Mouse (Mus musculus): ENCODE measurements around the gene Ntrk1. TPM values are rescaled to one million over a fixed set of nuclear protein-coding genes. Genes with fewer than 3 reads are reported as not detected.

Ntrk1 gene
- total and polyA plus RNA-seq, 3 experiments = 0.47 to 1.6 (median 0.55) TPM

DNA sequence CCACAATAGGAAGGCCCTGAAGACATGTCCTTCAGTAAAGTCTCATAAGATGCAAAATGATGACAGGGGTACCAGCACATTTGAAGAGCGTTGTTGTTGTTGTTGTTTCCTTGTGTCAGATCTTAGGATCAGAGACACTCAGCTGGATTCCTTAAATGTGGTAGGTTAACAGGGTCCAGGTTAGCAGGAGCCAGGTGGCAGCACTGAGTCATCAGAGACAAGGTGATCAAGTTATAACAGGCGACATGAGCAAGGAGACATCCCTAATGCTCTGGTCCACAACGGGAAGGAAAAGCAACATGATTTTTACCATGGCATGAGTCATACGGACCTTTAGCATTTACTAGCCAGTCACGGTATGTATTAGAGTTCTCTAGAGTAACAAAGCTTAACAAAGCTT is 38.5 kb upstream of the Ntrk1 start:
- Histone ChIP-seq H3K9ac (ENCODE audit: insufficient read depth, low read depth) (no peak overlapping the region), H3K79me2 (replicated peaks; ENCODE audit: control insufficient read depth, extremely low read depth, insufficient read depth, poor library complexity, severe bottlenecking) (no peaks in the 10 kb centered on the region), H3K27ac (ENCODE audit: insufficient read depth, low read depth) (no peak overlapping the region), H3K4me1 (ENCODE audit: control insufficient read depth in 1 of 2, insufficient read depth in 2 of 2) (peaks cover 8 to 28% of the 10 kb centered on the region in 2 experiments), H3K4me2 (ENCODE audit: insufficient read depth, low read depth, poor library complexity, severe bottlenecking) (no peak overlapping the region), H3K9me3 (replicated peaks; ENCODE audit: low read length) (no peaks in the 10 kb centered on the region), H3K4me3 (replicated peaks in 1 of 3; ENCODE audit: low read depth in 2 of 3, low read length in 2 of 3, poor library complexity in 1 of 3) (no peak overlapping the region), H3K36me3 (replicated peaks in 1 of 2; ENCODE audit: control insufficient read depth in 1 of 2, insufficient read depth in 1 of 2, low read length in 1 of 2) (no peaks in the 10 kb centered on the region), H3K27me3 (replicated peaks) (no peaks in the 10 kb centered on the region)
- dilution Hi-C loops (cut with MboI; ENCODE audit: extremely low pct_ligation_motif_present, extremely low pct_unique_long_range_greater_than_20kb, low sequenced_read_pairs) (no loop called here), in situ Hi-C loops (cut with MboI; ENCODE audit: low pct_ligation_motif_present, low pct_unique_long_range_greater_than_20kb, low sequenced_read_pairs) (no loop called here)
- peak; percentile 31; the same call in 1 of the 2 replicates for TF ChIP-seq SMC3 (IDR thresholded peaks at IDR 0.05; ENCODE audit: low read depth, low read length)
- no peak for TF ChIP-seq UBTF (IDR thresholded peaks at IDR 0.05; ENCODE audit: low read depth, low read length)
- TF ChIP-seq CTCF (conservative IDR thresholded peaks at IDR 0.05 in 1 of 2, IDR thresholded peaks at IDR 0.05 in 1 of 2; ENCODE audit: low read depth in 2 of 2, low read length in 2 of 2) = peak in 1 of 2 experiments; percentile 57; a peak in 2 of 4 replicates
- DNase-seq (ENCODE audit: extremely low read depth) = no peak

DNA sequence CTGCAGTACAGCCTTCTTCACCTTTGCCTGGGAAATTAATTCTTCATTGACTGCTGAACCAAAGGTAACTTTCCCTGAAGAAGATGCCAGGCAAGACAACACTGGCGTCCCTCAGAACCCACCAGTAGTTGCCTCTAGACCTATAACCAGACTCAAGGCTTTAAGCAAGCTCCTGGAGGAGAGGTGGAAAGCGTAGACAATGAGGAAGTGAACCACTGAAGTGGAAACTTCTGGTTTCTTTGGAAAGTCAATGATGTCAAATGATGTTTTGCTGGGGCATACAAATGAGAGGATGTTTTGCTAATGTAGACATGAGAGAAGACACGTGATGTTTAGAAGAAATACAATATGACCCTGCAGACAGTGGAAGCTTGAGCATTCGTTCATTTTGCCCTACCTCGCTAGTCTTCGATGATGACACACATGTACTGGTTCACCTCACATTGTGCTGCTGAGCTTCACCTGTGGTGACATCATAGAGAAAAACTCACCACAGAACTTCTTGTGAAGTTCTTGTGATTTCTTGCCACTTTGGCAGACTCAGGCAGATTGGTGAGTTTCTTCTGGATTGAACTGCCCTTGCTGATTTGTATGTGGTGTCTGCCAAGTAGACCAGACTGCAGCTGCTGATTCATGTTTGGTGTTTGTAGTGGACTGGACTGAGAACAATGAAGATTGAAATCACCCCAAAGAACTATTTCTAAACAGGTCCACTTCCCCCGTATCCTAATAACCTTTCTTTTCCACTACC is 37.3 kb upstream of the Ntrk1 start:
- Histone ChIP-seq H3K9ac (ENCODE audit: insufficient read depth, low read depth) (no peak overlapping the region), H3K9me3 (replicated peaks; ENCODE audit: low read length) (no peaks in the 10 kb centered on the region), H3K27ac (ENCODE audit: insufficient read depth, low read depth) (no peak overlapping the region), H3K4me2 (ENCODE audit: insufficient read depth, low read depth, poor library complexity, severe bottlenecking) (no peak overlapping the region), H3K4me1 (ENCODE audit: control insufficient read depth in 1 of 2, insufficient read depth in 2 of 2) (peaks cover 8 to 26% of the 10 kb centered on the region in 2 experiments), H3K79me2 (replicated peaks; ENCODE audit: control insufficient read depth, extremely low read depth, insufficient read depth, poor library complexity, severe bottlenecking) (no peaks in the 10 kb centered on the region), H3K27me3 (replicated peaks) (no peaks in the 10 kb centered on the region), H3K36me3 (replicated peaks in 1 of 2; ENCODE audit: control insufficient read depth in 1 of 2, insufficient read depth in 1 of 2, low read length in 1 of 2) (no peaks in the 10 kb centered on the region), H3K4me3 (replicated peaks in 1 of 3; ENCODE audit: low read depth in 2 of 3, low read length in 2 of 3, poor library complexity in 1 of 3) (no peak overlapping the region)
- dilution Hi-C loops (cut with MboI; ENCODE audit: extremely low pct_ligation_motif_present, extremely low pct_unique_long_range_greater_than_20kb, low sequenced_read_pairs) (no loop called here), in situ Hi-C loops (cut with MboI; ENCODE audit: low pct_ligation_motif_present, low pct_unique_long_range_greater_than_20kb, low sequenced_read_pairs) (no loop called here)
- peak; percentile 47; the same call in 1 of the 2 replicates for TF ChIP-seq MYC (IDR thresholded peaks at IDR 0.05; ENCODE audit: low read depth, low read length)
- TF ChIP-seq PAX5 (IDR thresholded peaks at IDR 0.05; ENCODE audit: low read length) = no peak
- TF ChIP-seq JUND (conservative IDR thresholded peaks at IDR 0.05; ENCODE audit: low read depth, low read length) = peak; percentile 27; the same call in 1 of the 2 replicates
- TF ChIP-seq ZC3H11A (IDR thresholded peaks at IDR 0.05; ENCODE audit: low read depth, low read length) = no peak
- no peak for TF ChIP-seq CHD2 (IDR thresholded peaks at IDR 0.05; ENCODE audit: low read length)
- TF ChIP-seq POLR2AphosphoS2 (IDR thresholded peaks at IDR 0.05; ENCODE audit: low read depth, low read length) = no peak
- TF ChIP-seq UBTF (IDR thresholded peaks at IDR 0.05; ENCODE audit: low read depth, low read length) = no peak
- no peak for TF ChIP-seq ZNF384 (IDR thresholded peaks at IDR 0.05; ENCODE audit: low read depth, low read length)
- TF ChIP-seq RCOR1 (conservative IDR thresholded peaks at IDR 0.05; ENCODE audit: low read depth, low read length) = 0 out of 2 replicates have a peak, but pooled peaks have one; percentile 31
- peak; percentile 5; the same call in 1 of the 2 replicates for TF ChIP-seq TCF12 (IDR thresholded peaks at IDR 0.05; ENCODE audit: low read depth, low read length)
- no peak for TF ChIP-seq KAT2A (IDR thresholded peaks at IDR 0.05; ENCODE audit: insufficient replicate concordance, low read length)
- no peak for TF ChIP-seq SMC3 (IDR thresholded peaks at IDR 0.05; ENCODE audit: low read depth, low read length)
- no peak for TF ChIP-seq TBP (conservative IDR thresholded peaks at IDR 0.05; ENCODE audit: low read depth, low read length)
- 0 out of 2 replicates have a peak, but pooled peaks have one; percentile 19 for TF ChIP-seq MAZ (IDR thresholded peaks at IDR 0.05; ENCODE audit: low read depth, low read length)
- no peak for TF ChIP-seq GABPA (IDR thresholded peaks at IDR 0.05; ENCODE audit: insufficient replicate concordance, low read depth, low read length)
- TF ChIP-seq NELFE (IDR thresholded peaks at IDR 0.05; ENCODE audit: low read depth, low read length) = no peak
- no peak for TF ChIP-seq CTCF (conservative IDR thresholded peaks at IDR 0.05 in 1 of 2, IDR thresholded peaks at IDR 0.05 in 1 of 2; ENCODE audit: low read depth in 2 of 2, low read length in 2 of 2)
- TF ChIP-seq MEF2A (IDR thresholded peaks at IDR 0.05; ENCODE audit: borderline replicate concordance, low read depth, low read length) = 0 out of 2 replicates have a peak, but pooled peaks have one; percentile 4
- peak; percentile 39; the same call in 1 of the 2 replicates for TF ChIP-seq SIN3A (IDR thresholded peaks at IDR 0.05; ENCODE audit: low read length)
- peak; percentile 70; the same call in 1 of the 2 replicates for TF ChIP-seq MAX (IDR thresholded peaks at IDR 0.05; ENCODE audit: low read length)
- no peak for TF ChIP-seq POLR2A (IDR thresholded peaks at IDR 0.05; ENCODE audit: low read depth, low read length)
- TF ChIP-seq ETS1 (conservative IDR thresholded peaks at IDR 0.05; ENCODE audit: low read depth, low read length) = peak; percentile 36
- peak; percentile 74 for TF ChIP-seq IRF4 (IDR thresholded peaks at IDR 0.05; ENCODE audit: low read depth, low read length)
- TF ChIP-seq USF1 (IDR thresholded peaks at IDR 0.05; ENCODE audit: low read depth, low read length) = no peak; the same call in 1 of the 2 replicates
- no peak for TF ChIP-seq ELF1 (IDR thresholded peaks at IDR 0.05; ENCODE audit: low read depth, low read length)
- TF ChIP-seq BHLHE40 (IDR thresholded peaks at IDR 0.05; ENCODE audit: low read depth, low read length) = peak; percentile 84
- TF ChIP-seq RAD21 (IDR thresholded peaks at IDR 0.05; ENCODE audit: low read depth, low read length) = no peak
- TF ChIP-seq EP300 (IDR thresholded peaks at IDR 0.05; ENCODE audit: low read length) = peak; percentile 88
- DNase-seq (ENCODE audit: extremely low read depth) = peak; percentile 43
